Mouse (Mus musculus) limb, embryonic 12.5 days (tissue): ENCODE data around the gene Cobl. TPM values are rescaled to one million over a fixed set of nuclear protein-coding genes. Genes with fewer than 3 reads are reported as not detected.

Source experiments
- ATAC-seq: fragments of 200-750 bp; cut with Nextera tagmentation; 2 replicates; pipeline ENCODE4 v1.8.0; 2017; ENCODE audit warnings: low read depth, moderate TSS enrichment; ENCODE audit not compliant: insufficient number of reproducible peaks, insufficient read depth, low FRiP score, low TSS enrichment
- H3K27ac ChIP-seq: fragments of 300-500 bp; sonication (generic); 2 replicates; pipeline ENCODE4 v1.5.1; 2016; ENCODE audit warnings: mild to moderate bottlenecking, moderate library complexity
- H3K27me3 ChIP-seq: fragments of 300-500 bp; sonication (generic); 2 replicates; pipeline ENCODE4 v1.6.1; 2016; ENCODE audit warnings: mild to moderate bottlenecking, moderate library complexity
- H3K36me3 ChIP-seq: fragments of 300-500 bp; sonication (generic); 2 replicates; pipeline ENCODE4 v1.6.1; 2016; ENCODE audit warnings: mild to moderate bottlenecking, moderate library complexity
- H3K4me1 ChIP-seq: fragments of 300-500 bp; sonication (generic); replicated peaks from 2 replicates; pipeline ENCODE4 v1.6.1; 2016
- H3K4me2 ChIP-seq: fragments of 300-500 bp; sonication (generic); 2 replicates; pipeline ENCODE4 v1.6.1; 2016; ENCODE audit warnings: mild to moderate bottlenecking, moderate library complexity
- H3K4me3 ChIP-seq: fragments of 300-500 bp; sonication (generic); replicated peaks from 2 replicates; pipeline ENCODE4 v1.5.1; 2016; ENCODE audit warnings: mild to moderate bottlenecking
- H3K9ac ChIP-seq: fragments of 300-500 bp; sonication (generic); replicated peaks from 2 replicates; pipeline ENCODE4 v1.6.1; 2016; ENCODE audit warnings: mild to moderate bottlenecking, moderate library complexity
- H3K9me3 ChIP-seq: fragments of 300-500 bp; sonication (generic); 2 replicates; pipeline ENCODE4 v1.6.1; 2016; ENCODE audit warnings: mild to moderate bottlenecking, moderate library complexity
- WGBS: fragments of 180-500 bp; shearing (Covaris S2); methylation state at CpG from one replicate; pipeline ENCODE4 v1.1.7; 2016; 5-methylcytosine and 5-hydroxymethylcytosine counted together
- polyA plus RNA-seq: library from polyadenylated mRNA; unstranded; fragments of >200 nt; fragmentation: Nextera tagmentation; extraction: Ambion mirVana; gene quantifications from 2 replicates; pipeline ENCODE4 v1.2.1, GENCODE M21; 2016

The Cobl gene
- polyA plus RNA-seq, 1 experiment from 2014 or later, result 3.1 TPM

- H3K4me1 ChIP-seq, result no peaks in the 10 kb centered on the region
- 85% methylated on average over 2 of the region's 2 CpGs for WGBS
- no peak for ATAC-seq
- H3K9me3 ChIP-seq, result no peaks in the 10 kb centered on the region
- H3K4me3 ChIP-seq, result no peak overlapping the region
- H3K27ac ChIP-seq, result no peak overlapping the region
- no peaks in the 10 kb centered on the region for H3K36me3 ChIP-seq
- H3K4me2 ChIP-seq, result no peak overlapping the region
- no peak overlapping the region for H3K9ac ChIP-seq
- H3K27me3 ChIP-seq, result no peaks in the 10 kb centered on the region
These were observed 256.2 kb downstream of the Cobl start for GRCm38 (mm10) chr11:12208574-12208973.

GRCm38 (mm10) chr11:12205201-12206161 is 259.3 kb downstream of the Cobl start:
- no peaks in the 10 kb centered on the region for H3K36me3 ChIP-seq
- no peaks in the 10 kb centered on the region for H3K4me1 ChIP-seq
- no peaks in the 10 kb centered on the region for H3K9me3 ChIP-seq
- H3K9ac ChIP-seq, result no peak overlapping the region
- WGBS, result 73% methylated on average over 6 of the region's 6 CpGs
- no peak; the same call in 1 of the 2 replicates for ATAC-seq
- no peak overlapping the region for H3K4me2 ChIP-seq
- no peak overlapping the region for H3K27ac ChIP-seq
- no peak overlapping the region for H3K4me3 ChIP-seq
- H3K27me3 ChIP-seq, result no peaks in the 10 kb centered on the region

GRCm38 (mm10) chr11:12199441-12199840 is 265.3 kb downstream of the Cobl start:
- Histone ChIP-seq H3K36me3 (no peaks in the 10 kb centered on the region), H3K9me3 (no peaks in the 10 kb centered on the region), H3K9ac (no peak overlapping the region), H3K27me3 (no peaks in the 10 kb centered on the region), H3K27ac (no peak overlapping the region), H3K4me3 (no peak overlapping the region), H3K4me1 (no peaks in the 10 kb centered on the region), H3K4me2 (no peak overlapping the region)
- 86% methylated on average over 4 of the region's 4 CpGs for WGBS
- ATAC-seq, result no peak

- no peak for ATAC-seq
- Histone ChIP-seq H3K9me3 (no peaks in the 10 kb centered on the region), H3K36me3 (no peaks in the 10 kb centered on the region), H3K9ac (no peak overlapping the region), H3K4me3 (no peak overlapping the region), H3K27ac (no peak overlapping the region), H3K27me3 (no peaks in the 10 kb centered on the region), H3K4me2 (no peak overlapping the region), H3K4me1 (no peaks in the 10 kb centered on the region)
- WGBS, result 79% methylated on average over 6 of the region's 6 CpGs
These were observed 265.9 kb downstream of the Cobl start for GRCm38 (mm10) chr11:12198700-12199349.

- Histone ChIP-seq H3K4me2 (no peak overlapping the region), H3K4me1 (no peaks in the 10 kb centered on the region), H3K36me3 (no peaks in the 10 kb centered on the region), H3K9me3 (no peaks in the 10 kb centered on the region), H3K9ac (no peak overlapping the region), H3K27me3 (no peaks in the 10 kb centered on the region), H3K27ac (no peak overlapping the region), H3K4me3 (no peak overlapping the region)
- ATAC-seq, result no peak
- 84% methylated on average over 2 of the region's 2 CpGs for WGBS
These were observed 266.7 kb downstream of the Cobl start for GRCm38 (mm10) chr11:12198017-12198416.

- no peaks in the 10 kb centered on the region for H3K27me3 ChIP-seq
These were observed 267.2 kb downstream of the Cobl start for GRCm38 (mm10) chr11:12197542-12197941.

GRCm38 (mm10) chr11:12195390-12195789 is 269.4 kb downstream of the Cobl start:
- no peak for ATAC-seq
- Histone ChIP-seq H3K27me3 (no peaks in the 10 kb centered on the region), H3K9me3 (no peaks in the 10 kb centered on the region), H3K4me1 (no peaks in the 10 kb centered on the region), H3K9ac (no peak overlapping the region), H3K4me3 (no peak overlapping the region), H3K36me3 (no peaks in the 10 kb centered on the region), H3K4me2 (no peak overlapping the region), H3K27ac (no peak overlapping the region)
- 81% methylated on average over 3 of the region's 3 CpGs for WGBS

More at GRCm38 (mm10) chr11:12197542-12197941, 267.2 kb downstream of the Cobl start:
- Histone ChIP-seq H3K27ac (no peak overlapping the region), H3K36me3 (no peaks in the 10 kb centered on the region), H3K4me1 (no peaks in the 10 kb centered on the region), H3K4me3 (no peak overlapping the region), H3K9me3 (no peaks in the 10 kb centered on the region), H3K4me2 (no peak overlapping the region), H3K9ac (no peak overlapping the region)
- no peak for ATAC-seq
- 85% methylated on average over 4 of the region's 4 CpGs for WGBS

GRCm38 (mm10) chr11:12193369-12193768 is 271.4 kb downstream of the Cobl start:
- no peaks in the 10 kb centered on the region for H3K27me3 ChIP-seq
- 73% methylated on average over 4 of the region's 4 CpGs for WGBS
- H3K9me3 ChIP-seq, result no peaks in the 10 kb centered on the region
- no peak overlapping the region for H3K9ac ChIP-seq
- no peak for ATAC-seq
- no peaks in the 10 kb centered on the region for H3K4me1 ChIP-seq
- no peak overlapping the region for H3K27ac ChIP-seq
- no peaks in the 10 kb centered on the region for H3K36me3 ChIP-seq
- no peak overlapping the region for H3K4me2 ChIP-seq
- no peak overlapping the region for H3K4me3 ChIP-seq

GRCm38 (mm10) chr11:12191386-12191785 is 273.4 kb downstream of the Cobl start:
- H3K27ac ChIP-seq, result no peak overlapping the region
- H3K9me3 ChIP-seq, result no peaks in the 10 kb centered on the region
- H3K4me2 ChIP-seq, result no peak overlapping the region
- no peaks in the 10 kb centered on the region for H3K27me3 ChIP-seq
- H3K9ac ChIP-seq, result no peak overlapping the region
- WGBS, result 93% methylated on average over 2 of the region's 2 CpGs
- no peaks in the 10 kb centered on the region for H3K4me1 ChIP-seq
- no peak overlapping the region for H3K4me3 ChIP-seq
- H3K36me3 ChIP-seq, result no peaks in the 10 kb centered on the region
- ATAC-seq, result no peak

GRCm38 (mm10) chr11:12190417-12190816 is 274.3 kb downstream of the Cobl start:
- no peaks in the 10 kb centered on the region for H3K27me3 ChIP-seq
- 53% methylated on average over 1 of the region's 1 CpGs for WGBS
- H3K27ac ChIP-seq, result no peak overlapping the region
- no peak overlapping the region for H3K9ac ChIP-seq
- ATAC-seq, result no peak
- no peaks in the 10 kb centered on the region for H3K36me3 ChIP-seq
- H3K4me1 ChIP-seq, result no peaks in the 10 kb centered on the region
- H3K4me3 ChIP-seq, result no peak overlapping the region
- H3K4me2 ChIP-seq, result no peak overlapping the region
- H3K9me3 ChIP-seq, result no peaks in the 10 kb centered on the region
